Mouse (Mus musculus) kidney, embryonic 16.5 days (tissue): ENCODE measurements around the gene Gpatch2. TPM values are rescaled to one million over a fixed set of nuclear protein-coding genes. Genes with fewer than 3 reads are reported as not detected.

Experiments used
- ATAC-seq: fragments of 200-750 bp; cut with Nextera tagmentation; 2 replicates; pipeline ENCODE4 v1.8.0; 2017; ENCODE audit warnings: moderate TSS enrichment; ENCODE audit not compliant: low FRiP score, low TSS enrichment
- H3K27ac ChIP-seq: fragments of 300-500 bp; sonication (generic); 2 replicates; pipeline ENCODE4 v1.5.1; 2014; ENCODE audit warnings: low read length
- H3K27me3 ChIP-seq: fragments of 300-500 bp; sonication (generic); 2 replicates; pipeline ENCODE4 v1.6.1; 2014; ENCODE audit warnings: low read length, control low read depth, mixed read lengths; ENCODE audit not compliant: insufficient read depth
- H3K36me3 ChIP-seq: fragments of 300-500 bp; sonication (generic); 2 replicates; pipeline ENCODE4 v1.6.1; 2014; ENCODE audit warnings: low read length, control low read depth, mixed read lengths; ENCODE audit not compliant: insufficient read depth
- H3K4me1 ChIP-seq: fragments of 300-500 bp; sonication (generic); 2 replicates; pipeline ENCODE4 v1.6.1; 2014; ENCODE audit warnings: low read length, control low read depth, mixed read lengths; ENCODE audit not compliant: insufficient read depth
- H3K4me2 ChIP-seq: fragments of 300-500 bp; sonication (generic); replicated peaks from 2 replicates; pipeline ENCODE4 v1.6.1; 2014; ENCODE audit warnings: low read depth, low read length
- H3K4me3 ChIP-seq: fragments of 300-500 bp; sonication (generic); 2 replicates; pipeline ENCODE4 v1.5.1; 2014; ENCODE audit warnings: mild to moderate bottlenecking, low read length
- H3K9ac ChIP-seq: fragments of 300-500 bp; sonication (generic); replicated peaks from 2 replicates; pipeline ENCODE4 v1.6.1; 2014; ENCODE audit warnings: low read length
- H3K9me3 ChIP-seq: fragments of 300-500 bp; sonication (generic); 2 replicates; pipeline ENCODE4 v1.6.1; 2016; ENCODE audit warnings: low read length, control low read depth
- WGBS: fragments of 180-500 bp; shearing (Covaris S2); extraction: QIAGEN DNeasy Blood & Tissue Kit; methylation state at CpG from one replicate; pipeline ENCODE4 v1.1.7; 2014; 5-methylcytosine and 5-hydroxymethylcytosine counted together
- polyA plus RNA-seq: library from polyadenylated mRNA; unstranded; fragments of >200 nt; fragmentation: Nextera tagmentation; extraction: Ambion mirVana; gene quantifications from 2 replicates; pipeline ENCODE4 v1.2.1, GENCODE M21; 2015

The Gpatch2 gene
- polyA plus RNA-seq, 1 experiment from 2014 or later: 19.9 TPM

GRCm38 (mm10) chr1:187374418-187374817, 159.1 kb downstream of the Gpatch2 start:
- Histone ChIP-seq H3K36me3 (no peaks in the 10 kb centered on the region), H3K9me3 (no peaks in the 10 kb centered on the region), H3K4me2 (no peak overlapping the region), H3K27ac (no peak overlapping the region), H3K4me1 (peaks cover 11% of the 10 kb centered on the region), H3K27me3 (no peaks in the 10 kb centered on the region), H3K9ac (no peak overlapping the region), H3K4me3 (no peak overlapping the region)
- ATAC-seq: no peak
- 98% methylated on average over 4 of the region's 4 CpGs for WGBS

DNA sequence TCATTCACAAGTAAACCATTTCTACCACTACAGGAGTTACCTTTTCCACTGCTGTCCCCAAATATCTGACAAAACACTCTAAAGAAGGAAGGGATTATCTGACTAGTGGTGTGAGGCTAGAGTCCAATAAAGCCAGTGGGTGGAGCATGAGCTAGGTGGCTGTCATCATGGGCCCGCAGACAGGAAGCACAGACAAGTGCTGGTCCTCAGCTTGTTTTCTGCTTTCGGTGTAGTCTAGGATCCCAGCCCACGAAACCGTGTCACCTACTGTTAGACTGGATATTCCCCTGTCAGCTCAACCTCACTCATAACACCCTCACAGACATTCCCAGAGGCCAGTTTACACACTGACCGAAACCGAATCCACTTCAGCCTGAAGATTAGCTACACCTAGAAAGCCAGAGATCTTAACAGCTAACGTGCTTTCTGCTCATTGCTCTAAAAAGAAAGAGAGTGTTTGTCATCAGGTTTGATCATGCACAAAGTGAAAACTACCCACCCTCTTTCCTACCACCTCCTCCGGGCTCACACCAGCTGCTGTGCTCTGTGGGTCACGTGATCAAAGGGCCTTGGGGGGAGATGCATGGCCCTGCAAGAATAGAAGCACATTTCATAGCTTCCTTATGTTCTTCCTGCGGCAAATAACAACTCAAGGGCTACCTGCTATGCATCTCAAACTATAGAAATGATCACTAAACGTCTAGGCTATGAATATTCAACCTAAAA, 161.8 kb downstream of the Gpatch2 start:
- Histone ChIP-seq H3K4me1 (peaks cover 11% of the 10 kb centered on the region), H3K27ac (no peak overlapping the region), H3K36me3 (no peaks in the 10 kb centered on the region), H3K27me3 (no peaks in the 10 kb centered on the region), H3K4me2 (no peak overlapping the region), H3K9me3 (no peaks in the 10 kb centered on the region), H3K4me3 (no peak overlapping the region), H3K9ac (no peak overlapping the region)
- WGBS: 65% methylated on average over 11 of the region's 11 CpGs
- ATAC-seq: no peak

GRCm38 (mm10) chr1:187377865-187378524, 162.7 kb downstream of the Gpatch2 start:
- Histone ChIP-seq H3K27ac (no peak overlapping the region), H3K9ac (no peak overlapping the region), H3K27me3 (no peaks in the 10 kb centered on the region), H3K9me3 (no peaks in the 10 kb centered on the region), H3K4me2 (no peak overlapping the region; the same call in 1 of the 2 replicates), H3K36me3 (no peaks in the 10 kb centered on the region), H3K4me3 (no peak overlapping the region), H3K4me1 (peaks cover 11% of the 10 kb centered on the region)
- peak; percentile 39; the same call in 1 of the 2 replicates for ATAC-seq
- 45% methylated on average over 14 of the region's 14 CpGs for WGBS

DNA sequence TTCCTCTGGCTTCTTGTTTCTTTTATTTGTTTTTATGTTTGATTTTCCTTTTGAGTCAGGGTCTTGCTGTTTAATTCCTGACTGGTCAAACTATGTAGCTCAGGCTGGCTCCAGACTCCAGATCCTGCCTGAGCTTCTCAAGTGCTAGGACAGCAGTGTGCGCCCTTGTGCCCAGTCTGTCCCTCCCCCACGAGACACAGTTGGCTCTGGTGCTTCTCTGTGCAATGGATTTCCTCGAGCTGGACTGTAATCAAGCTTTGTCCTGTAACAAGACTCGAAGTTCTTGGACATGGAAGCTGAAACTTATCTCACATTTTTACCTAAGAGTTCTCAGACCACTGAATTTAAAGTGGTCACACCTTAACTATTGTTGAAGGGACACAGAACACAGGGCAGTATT, 174.2 kb downstream of the Gpatch2 start:
- no peaks in the 10 kb centered on the region for H3K27me3 ChIP-seq
- H3K9me3 ChIP-seq: no peaks in the 10 kb centered on the region
- WGBS: 71% methylated on average over 4 of the region's 4 CpGs

GRCm38 (mm10) chr1:187400834-187401233, 185.5 kb downstream of the Gpatch2 start:
- 53% methylated on average over 9 of the region's 9 CpGs for WGBS

More for the DNA sequence above, 174.2 kb downstream of the Gpatch2 start:
- H3K4me1 ChIP-seq: no peaks in the 10 kb centered on the region
- H3K4me2 ChIP-seq: no peak overlapping the region
- no peak for ATAC-seq
- no peaks in the 10 kb centered on the region for H3K36me3 ChIP-seq
- H3K9ac ChIP-seq: no peak overlapping the region
- H3K4me3 ChIP-seq: no peak overlapping the region
- no peak overlapping the region for H3K27ac ChIP-seq

More at GRCm38 (mm10) chr1:187400834-187401233, 185.5 kb downstream of the Gpatch2 start:
- Histone ChIP-seq H3K4me2 (no peak overlapping the region), H3K27me3 (no peaks in the 10 kb centered on the region), H3K4me3 (no peak overlapping the region), H3K36me3 (no peaks in the 10 kb centered on the region), H3K4me1 (no peaks in the 10 kb centered on the region), H3K9ac (no peak overlapping the region), H3K9me3 (no peaks in the 10 kb centered on the region), H3K27ac (no peak overlapping the region)
- no peak for ATAC-seq

Other genes starting within 250 kb of the Gpatch2 start
- 0.05 TPM in 1 of 2 replicates, not detected in the other for gene D1Pas1, start 248.1 kb upstream of the Gpatch2 start, polyA plus RNA-seq
- gene Spata17, start within 50 bp of the Gpatch2 start, polyA plus RNA-seq: 1.3 and 1.9 TPM in 2 replicates